Mouse (Mus musculus): ENCODE measurements at regions not wholly inside any gene's neighbourhood (a gene's known extent, or its start where the extent isn't known, plus 50 kb on each side); places are given as distances from the start of the nearest gene placed in this dataset.

- TF ChIP-seq POLR2A (IDR thresholded peaks at IDR 0.05; ENCODE audit: insufficient read depth, low read depth, low read length) (no peak), CTCF (IDR thresholded peaks at IDR 0.05; ENCODE audit: insufficient read depth, low read depth, low read length) (no peak)
Observed at GRCm38 (mm10) chr7:68915976-68916375, 166.9 kb upstream of the Arrdc4 start.
